Mouse (Mus musculus) megakaryocyte, embryonic 14.5 days (primary cell): ENCODE measurements at regions not wholly inside any gene's neighbourhood (a gene's known extent, or its start where the extent isn't known, plus 50 kb on each side); places are given as distances from the start of the nearest gene placed in this dataset.

ENCODE experiments used
- H3K27me3 ChIP-seq: replicated peaks from 2 replicates; pipeline ENCODE3; 2012; ENCODE audit warnings: inconsistent platforms
- H3K36me3 ChIP-seq: replicated peaks from 2 replicates; pipeline ENCODE3; 2012; ENCODE audit warnings: low read length, inconsistent platforms, mixed read lengths
- H3K4me1 ChIP-seq: 2 replicates; pipeline ENCODE4 v1.6.1; 2012; ENCODE audit warnings: inconsistent platforms
- H3K4me3 ChIP-seq: replicated peaks from 2 replicates; pipeline ENCODE3; 2012; ENCODE audit warnings: moderate library complexity, mild to moderate bottlenecking, inconsistent platforms
- H3K9me3 ChIP-seq: 2 replicates; pipeline ENCODE4 v1.6.1; 2012; ENCODE audit warnings: inconsistent platforms
- FLI1 ChIP-seq: IDR thresholded peaks from 2 replicates; pipeline ENCODE4 v1.6.1; 2012; ENCODE audit warnings: low read length, inconsistent platforms, mixed read lengths
- GATA1 ChIP-seq: IDR thresholded peaks from 3 replicates; pipeline ENCODE4 v1.6.1; 2012; ENCODE audit warnings: mixed read lengths, low read length, inconsistent platforms, borderline replicate concordance

- no peak overlapping the region for H3K4me3 ChIP-seq
- H3K36me3 ChIP-seq = no peaks in the 10 kb centered on the region
- no peaks in the 10 kb centered on the region for H3K4me1 ChIP-seq
- peaks cover 21% of the 10 kb centered on the region for H3K9me3 ChIP-seq
- TF ChIP-seq GATA1 = no peak
- TF ChIP-seq FLI1 = no peak
- no peaks in the 10 kb centered on the region for H3K27me3 ChIP-seq
Measured at GRCm38 (mm10) chr3:34443731-34444628, 206.2 kb upstream of the Sox2 start.

GRCm38 (mm10) chr3:34443307-34443706, 206.9 kb upstream of the Sox2 start:
- no peaks in the 10 kb centered on the region for H3K36me3 ChIP-seq
- H3K9me3 ChIP-seq = peaks cover 17% of the 10 kb centered on the region
- no peaks in the 10 kb centered on the region for H3K4me1 ChIP-seq
- no peak overlapping the region for H3K4me3 ChIP-seq
- no peaks in the 10 kb centered on the region for H3K27me3 ChIP-seq
- TF ChIP-seq FLI1 (no peak), GATA1 (no peak)

- Histone ChIP-seq H3K36me3 (no peaks in the 10 kb centered on the region), H3K27me3 (no peaks in the 10 kb centered on the region), H3K9me3 (peaks cover 26% of the 10 kb centered on the region), H3K4me1 (no peaks in the 10 kb centered on the region), H3K4me3 (no peak overlapping the region)
- TF ChIP-seq GATA1 = no peak
- TF ChIP-seq FLI1 = no peak
Measured at GRCm38 (mm10) chr3:34441792-34442191, 208.4 kb upstream of the Sox2 start.

- TF ChIP-seq GATA1 (no peak), FLI1 (no peak)
- Histone ChIP-seq H3K9me3 (peaks cover 24% of the 10 kb centered on the region), H3K36me3 (no peaks in the 10 kb centered on the region), H3K4me3 (no peak overlapping the region), H3K27me3 (no peaks in the 10 kb centered on the region), H3K4me1 (no peaks in the 10 kb centered on the region)
Measured at GRCm38 (mm10) chr3:34441266-34441665, 208.9 kb upstream of the Sox2 start.

- H3K36me3 ChIP-seq = no peaks in the 10 kb centered on the region
- H3K4me1 ChIP-seq = no peaks in the 10 kb centered on the region
- H3K27me3 ChIP-seq = no peaks in the 10 kb centered on the region
- peaks cover 55% of the 10 kb centered on the region for H3K9me3 ChIP-seq
- no peak overlapping the region for H3K4me3 ChIP-seq
- TF ChIP-seq GATA1 = no peak
- no peak for TF ChIP-seq FLI1
Measured at GRCm38 (mm10) chr3:34434901-34435300, 215.3 kb upstream of the Sox2 start.

- Histone ChIP-seq H3K9me3 (peaks cover 43% of the 10 kb centered on the region), H3K36me3 (no peaks in the 10 kb centered on the region), H3K27me3 (no peaks in the 10 kb centered on the region), H3K4me3 (no peak overlapping the region), H3K4me1 (no peaks in the 10 kb centered on the region)
- TF ChIP-seq GATA1 = no peak
- TF ChIP-seq FLI1 = no peak
Measured at GRCm38 (mm10) chr3:34427967-34428366, 222.2 kb upstream of the Sox2 start.

- no peaks in the 10 kb centered on the region for H3K36me3 ChIP-seq
- no peaks in the 10 kb centered on the region for H3K27me3 ChIP-seq
- no peak overlapping the region for H3K4me3 ChIP-seq
- no peaks in the 10 kb centered on the region for H3K4me1 ChIP-seq
- H3K9me3 ChIP-seq = peaks cover 38% of the 10 kb centered on the region
- TF ChIP-seq GATA1 = no peak
- TF ChIP-seq FLI1 = no peak
Measured at GRCm38 (mm10) chr3:34427495-34427894, 222.7 kb upstream of the Sox2 start.

GRCm38 (mm10) chr3:34426955-34427354, 223.2 kb upstream of the Sox2 start:
- no peaks in the 10 kb centered on the region for H3K36me3 ChIP-seq
- TF ChIP-seq FLI1 (no peak), GATA1 (no peak)
- no peaks in the 10 kb centered on the region for H3K4me1 ChIP-seq
- peaks cover 33% of the 10 kb centered on the region for H3K9me3 ChIP-seq
- H3K27me3 ChIP-seq = no peaks in the 10 kb centered on the region
- no peak overlapping the region for H3K4me3 ChIP-seq

- H3K9me3 ChIP-seq = peaks cover 17% of the 10 kb centered on the region
- no peaks in the 10 kb centered on the region for H3K36me3 ChIP-seq
- no peak overlapping the region for H3K4me3 ChIP-seq
- no peaks in the 10 kb centered on the region for H3K27me3 ChIP-seq
- no peaks in the 10 kb centered on the region for H3K4me1 ChIP-seq
- TF ChIP-seq GATA1 = no peak
- no peak for TF ChIP-seq FLI1
Measured at GRCm38 (mm10) chr3:34411915-34412306, 238.3 kb upstream of the Sox2 start.

GRCm38 (mm10) chr3:34411142-34411914, 238.9 kb upstream of the Sox2 start:
- Histone ChIP-seq H3K9me3 (peaks cover 15% of the 10 kb centered on the region), H3K4me3 (no peak overlapping the region), H3K27me3 (no peaks in the 10 kb centered on the region), H3K36me3 (no peaks in the 10 kb centered on the region), H3K4me1 (no peaks in the 10 kb centered on the region)
- TF ChIP-seq FLI1 (no peak), GATA1 (no peak)
